Mouse (Mus musculus) stomach, embryonic 14.5 days (tissue): Measurements from ENCODE around the gene Dcaf6. TPM values are rescaled to one million over a fixed set of nuclear protein-coding genes. Genes with fewer than 3 reads are reported as not detected.

Experiments used
- ATAC-seq: fragments of 200-750 bp; cut with Nextera tagmentation; 2 replicates; pipeline ENCODE4 v1.8.0; 2017; ENCODE audit warnings: low read depth, moderate TSS enrichment; ENCODE audit not compliant: insufficient number of reproducible peaks, insufficient read depth, low FRiP score
- H3K27ac ChIP-seq: fragments of 300-500 bp; sonication (generic); 2 replicates; pipeline ENCODE4 v1.5.1; 2014; ENCODE audit warnings: mild to moderate bottlenecking, low read length, moderate library complexity, mixed read lengths
- H3K27me3 ChIP-seq: fragments of 300-500 bp; sonication (generic); 2 replicates; pipeline ENCODE4 v1.6.1; 2014; ENCODE audit warnings: low read length, control low read depth, mixed read lengths; ENCODE audit not compliant: control insufficient read depth, insufficient read depth
- H3K36me3 ChIP-seq: fragments of 300-500 bp; sonication (generic); 2 replicates; pipeline ENCODE4 v1.6.1; 2014; ENCODE audit warnings: mild to moderate bottlenecking, control low read depth, low read length, moderate library complexity, mixed read lengths; ENCODE audit not compliant: control insufficient read depth, insufficient read depth
- H3K4me1 ChIP-seq: fragments of 300-500 bp; sonication (generic); 2 replicates; pipeline ENCODE4 v1.6.1; 2014; ENCODE audit warnings: low read length, control low read depth, mixed read lengths; ENCODE audit not compliant: control insufficient read depth, insufficient read depth
- H3K4me2 ChIP-seq: fragments of 300-500 bp; sonication (generic); replicated peaks from 2 replicates; pipeline ENCODE4 v1.6.1; 2014; ENCODE audit warnings: low read depth, low read length, control low read depth
- H3K4me3 ChIP-seq: fragments of 300-500 bp; sonication (generic); 2 replicates; pipeline ENCODE4 v1.5.1; 2014; ENCODE audit warnings: low read depth, low read length, control low read depth
- H3K9ac ChIP-seq: fragments of 300-500 bp; sonication (generic); replicated peaks from 2 replicates; pipeline ENCODE4 v1.6.1; 2014; ENCODE audit warnings: low read depth, mild to moderate bottlenecking, control low read depth, low read length, moderate library complexity, mixed read lengths
- H3K9me3 ChIP-seq: fragments of 300-500 bp; sonication (generic); 2 replicates; pipeline ENCODE4 v1.6.1; 2016; ENCODE audit warnings: low read depth, low read length, control low read depth; ENCODE audit not compliant: control insufficient read depth
- WGBS: fragments of 180-500 bp; shearing (Covaris S2); extraction: QIAGEN DNeasy Blood & Tissue Kit; methylation state at CpG from one replicate; pipeline ENCODE4 v1.1.7; 2014; 5-methylcytosine and 5-hydroxymethylcytosine counted together
- polyA plus RNA-seq: library from polyadenylated mRNA; unstranded; fragments of >200 nt; fragmentation: Nextera tagmentation; extraction: Ambion mirVana; gene quantifications from 2 replicates; pipeline ENCODE4 v1.2.1, GENCODE M21; 2014

The Dcaf6 gene
- polyA plus RNA-seq, result 24.5 and 26.1 TPM in 2 replicates

DNA sequence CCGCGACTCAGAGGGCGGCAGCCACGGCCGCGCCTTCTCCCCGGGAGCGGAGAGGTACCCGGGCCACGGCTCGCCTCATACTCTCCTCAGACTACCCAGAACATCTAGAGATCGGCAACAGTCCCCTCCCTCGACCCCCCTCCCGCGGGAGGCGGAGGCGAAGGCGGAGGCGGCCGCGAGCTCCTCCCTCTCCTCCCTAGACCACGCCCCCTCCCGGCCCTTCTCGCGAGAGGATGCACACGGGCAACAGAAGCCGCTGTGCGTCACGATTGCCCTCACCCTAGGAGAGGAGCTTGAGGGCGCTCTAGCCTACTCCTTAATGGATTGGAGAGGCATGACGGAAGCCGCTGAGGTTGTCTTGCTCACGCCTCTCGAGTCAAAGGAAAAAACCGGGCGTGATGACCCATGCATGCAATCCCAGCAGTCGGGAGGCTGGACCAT is at the start of gene Dcaf6, which contains the start of gene Mpc2:
Gene Dcaf6, minus strand, starts transcription at position 116 of the 441 bp plus-strand sequence.
Gene Mpc2, plus strand, starts transcription at position 278 of the 441 bp plus-strand sequence.
- no peaks in the 10 kb centered on the region for H3K9me3 ChIP-seq
- H3K4me2 ChIP-seq, result peak within 1 kb of the TSS; percentile 83
- peak; percentile 91 for ATAC-seq
- 0 out of 2 replicates have a peak, but pooled peaks cover 3% of the 10 kb centered on the region for H3K4me1 ChIP-seq
- peak within 1 kb of the TSS; percentile 96 for H3K27ac ChIP-seq
- WGBS, result under 1% methylated on average over 37 of the region's 37 CpGs
- no peaks in the 10 kb centered on the region for H3K27me3 ChIP-seq
- H3K36me3 ChIP-seq, result no peaks in the 10 kb centered on the region
- H3K4me3 ChIP-seq, result peak within 1 kb of the TSS; percentile 96
- H3K9ac ChIP-seq, result peak within 1 kb of the TSS; percentile 73

DNA sequence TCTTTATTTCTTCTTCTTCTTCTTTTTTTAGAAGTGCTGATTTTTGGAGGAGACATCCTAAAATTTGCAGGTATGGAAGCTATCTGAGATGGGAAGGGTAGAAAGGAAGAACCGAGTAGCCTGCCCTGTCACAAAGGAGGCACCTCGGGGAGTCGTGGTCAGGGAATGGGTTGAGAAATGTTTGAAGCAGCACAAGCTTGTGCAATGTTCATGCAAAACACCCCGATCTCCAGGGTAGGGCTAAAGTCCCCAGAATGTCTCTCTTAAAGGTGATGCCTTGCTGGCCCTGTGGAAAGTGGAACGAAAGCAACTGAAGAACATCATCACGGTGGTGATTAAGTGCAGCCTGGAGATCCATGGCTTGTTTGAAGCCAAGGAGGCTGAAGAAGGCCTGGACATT is 46.0 kb upstream of the Dcaf6 start:
- no peaks in the 10 kb centered on the region for H3K36me3 ChIP-seq
- WGBS, result 85% methylated on average over 6 of the region's 6 CpGs
- H3K9ac ChIP-seq, result no peak overlapping the region
- no peak overlapping the region for H3K27ac ChIP-seq
- no peak for ATAC-seq
- no peaks in the 10 kb centered on the region for H3K27me3 ChIP-seq
- H3K9me3 ChIP-seq, result no peaks in the 10 kb centered on the region
- peaks cover 10% of the 10 kb centered on the region for H3K4me1 ChIP-seq
- no peak overlapping the region for H3K4me2 ChIP-seq
- no peak overlapping the region for H3K4me3 ChIP-seq

DNA sequence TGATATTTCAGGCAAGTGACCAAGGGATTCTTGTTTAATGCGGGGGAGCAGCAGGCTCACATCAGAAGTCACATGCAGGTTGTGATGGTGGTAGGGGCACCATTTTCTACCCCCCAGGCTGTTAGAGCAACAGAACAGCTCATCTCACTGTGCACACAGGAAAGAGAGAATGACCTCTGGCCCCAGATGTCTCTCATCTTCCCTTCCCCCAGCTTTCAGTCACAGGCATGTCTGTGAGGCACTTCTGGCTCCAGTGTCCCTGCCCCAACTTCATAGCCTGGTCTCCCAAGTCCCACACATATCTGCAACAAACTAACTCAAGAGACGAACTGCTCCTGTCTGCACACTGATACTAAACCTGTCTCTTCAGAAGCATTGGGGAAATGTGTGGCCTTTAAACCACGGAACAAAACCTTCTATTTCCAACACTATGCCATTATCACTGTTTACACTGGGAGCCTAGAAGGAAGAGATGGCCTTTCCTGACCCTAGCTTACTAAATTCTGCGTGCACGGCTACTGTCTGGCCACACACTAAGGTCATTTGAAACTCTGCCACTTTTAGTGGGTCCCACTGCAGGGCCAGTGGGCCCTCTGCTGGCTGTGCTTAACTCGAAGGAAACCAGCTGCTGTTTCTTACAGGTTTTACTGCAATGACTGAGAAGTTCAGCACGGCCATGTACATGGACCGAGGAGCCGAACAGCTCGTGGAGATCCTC is 43.2 kb upstream of the Dcaf6 start:
- no peak overlapping the region for H3K9ac ChIP-seq
- peaks cover 10% of the 10 kb centered on the region for H3K4me1 ChIP-seq
- H3K9me3 ChIP-seq, result no peaks in the 10 kb centered on the region
- WGBS, result 16% methylated on average over 10 of the region's 10 CpGs
- H3K4me3 ChIP-seq, result no peak overlapping the region
- no peaks in the 10 kb centered on the region for H3K36me3 ChIP-seq
- peak; percentile 56; the same call in 1 of the 2 replicates for ATAC-seq
- H3K27me3 ChIP-seq, result no peaks in the 10 kb centered on the region
- no peak overlapping the region for H3K27ac ChIP-seq
- H3K4me2 ChIP-seq, result no peak overlapping the region

DNA sequence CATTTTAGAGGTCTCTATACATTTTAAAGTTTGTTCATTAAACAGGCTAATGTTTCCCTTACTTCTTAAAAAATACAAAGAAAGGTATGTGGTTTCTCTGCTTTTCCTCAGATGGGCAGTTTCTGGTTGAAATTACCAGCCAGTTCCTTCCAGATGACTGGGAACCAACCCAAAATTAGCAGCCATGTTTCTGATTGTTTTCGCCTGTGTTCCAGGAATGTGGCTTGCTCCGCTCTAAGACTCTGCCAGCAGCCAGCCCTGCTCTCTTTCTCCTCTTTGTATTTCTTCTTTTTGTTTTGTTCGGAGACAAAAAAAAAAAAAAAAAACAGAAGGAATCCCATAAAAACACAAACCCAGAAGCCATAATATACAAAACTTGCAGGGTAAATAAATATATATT is 38.6 kb upstream of the Dcaf6 start:
- H3K4me2 ChIP-seq, result no peak overlapping the region
- no peak for ATAC-seq
- no peak overlapping the region for H3K4me3 ChIP-seq
- 70% methylated on average over 3 of the region's 3 CpGs for WGBS
- no peak overlapping the region for H3K9ac ChIP-seq
- peaks cover 8% of the 10 kb centered on the region for H3K4me1 ChIP-seq
- H3K36me3 ChIP-seq, result no peaks in the 10 kb centered on the region
- H3K9me3 ChIP-seq, result no peaks in the 10 kb centered on the region
- no peaks in the 10 kb centered on the region for H3K27me3 ChIP-seq
- no peak overlapping the region for H3K27ac ChIP-seq

DNA sequence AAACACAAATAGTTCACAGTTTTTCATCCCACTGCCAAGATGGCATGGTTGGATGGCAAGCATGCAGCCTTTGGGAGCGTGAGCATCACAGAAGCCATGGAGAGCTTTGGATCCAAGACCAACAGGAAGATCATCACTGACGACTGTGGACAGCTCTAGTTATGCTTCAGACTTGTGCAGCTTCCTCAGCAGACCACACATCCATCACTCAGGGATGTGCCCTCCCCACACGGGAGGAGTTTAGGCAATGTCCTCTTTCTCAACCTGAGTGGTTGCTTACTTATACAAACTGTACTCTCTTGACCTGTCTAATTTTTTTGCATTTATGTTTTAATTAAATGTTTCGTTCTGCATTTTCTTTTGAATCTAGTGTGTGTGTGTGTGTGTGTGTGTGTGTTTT is 28.9 kb upstream of the Dcaf6 start:
- no peak overlapping the region for H3K27ac ChIP-seq
- H3K4me2 ChIP-seq, result no peak overlapping the region
- no peaks in the 10 kb centered on the region for H3K36me3 ChIP-seq
- H3K4me3 ChIP-seq, result no peak overlapping the region
- no peaks in the 10 kb centered on the region for H3K27me3 ChIP-seq
- 68% methylated on average over 4 of the region's 4 CpGs for WGBS
- no peaks in the 10 kb centered on the region for H3K4me1 ChIP-seq
- H3K9ac ChIP-seq, result no peak overlapping the region
- no peak for ATAC-seq
- no peaks in the 10 kb centered on the region for H3K9me3 ChIP-seq

DNA sequence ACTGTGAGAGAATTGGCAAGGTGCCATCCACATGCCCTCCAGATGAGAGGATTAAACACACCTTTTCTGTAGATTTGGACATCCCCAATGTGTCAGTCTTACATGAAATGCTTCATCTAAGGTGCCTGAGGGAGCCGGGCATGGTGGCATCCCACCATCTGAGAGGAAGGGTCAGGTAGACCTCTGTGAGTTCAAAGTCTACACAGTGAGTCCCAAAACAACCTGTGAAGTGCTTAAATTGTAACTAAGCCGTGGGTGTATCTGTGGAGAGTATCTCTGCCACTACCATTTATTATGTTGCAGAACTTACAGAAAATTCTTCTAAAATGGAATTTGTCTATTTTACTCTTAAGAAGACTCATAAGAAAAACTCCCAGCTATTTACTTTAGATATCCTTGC is 25.8 kb upstream of the Dcaf6 start:
- WGBS, result 83% methylated on average over 2 of the region's 2 CpGs

DNA sequence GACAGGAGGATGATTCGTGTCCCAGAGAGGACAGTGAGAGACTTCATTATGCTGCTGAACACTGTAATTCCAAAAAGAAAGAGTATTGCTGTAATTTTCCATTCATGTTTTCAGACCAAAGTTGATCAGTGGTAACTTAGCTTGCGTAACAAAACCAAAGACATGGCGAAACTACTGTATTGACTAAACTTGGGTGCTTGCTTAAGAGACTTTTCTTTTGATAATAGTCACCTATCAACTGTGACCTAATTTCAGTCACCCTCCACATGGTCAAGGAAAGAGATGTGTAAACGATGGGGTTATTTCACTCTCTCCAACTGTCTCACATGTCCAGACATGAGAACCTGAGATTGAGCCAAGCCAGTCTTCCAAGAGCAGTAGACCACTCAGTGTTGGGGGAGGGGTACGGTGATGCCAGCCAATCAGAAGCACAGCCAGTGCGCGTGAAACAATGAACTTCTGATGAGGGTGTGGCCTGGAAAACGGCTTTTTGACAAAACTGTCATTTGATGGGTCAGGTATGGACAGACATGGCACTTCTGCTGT is 24.5 kb upstream of the Dcaf6 start, which contains the start of gene Adcy10:
Gene Adcy10, plus strand, starts transcription at position 496 of the 546 bp plus-strand sequence.
- H3K4me1 ChIP-seq, result no peaks in the 10 kb centered on the region
- H3K27me3 ChIP-seq, result no peaks in the 10 kb centered on the region
- 93% methylated on average over 8 of the region's 8 CpGs for WGBS
- no peak within 1 kb of the TSS for H3K4me2 ChIP-seq
- no peaks in the 10 kb centered on the region for H3K9me3 ChIP-seq
- H3K27ac ChIP-seq, result no peak within 1 kb of the TSS
- ATAC-seq, result no peak
- H3K4me3 ChIP-seq, result no peak within 1 kb of the TSS
- no peak within 1 kb of the TSS for H3K9ac ChIP-seq
- peaks cover 2% of the 10 kb centered on the region; the same call in 1 of the 2 replicates for H3K36me3 ChIP-seq

More for the DNA sequence above, 25.8 kb upstream of the Dcaf6 start:
- ATAC-seq, result no peak
- H3K27ac ChIP-seq, result no peak overlapping the region
- no peak overlapping the region for H3K4me3 ChIP-seq
- no peak overlapping the region for H3K4me2 ChIP-seq
- no peaks in the 10 kb centered on the region for H3K9me3 ChIP-seq
- H3K36me3 ChIP-seq, result 0 out of 2 replicates have a peak, but pooled peaks cover under 1% of the 10 kb centered on the region
- no peaks in the 10 kb centered on the region for H3K27me3 ChIP-seq
- no peak overlapping the region for H3K9ac ChIP-seq
- no peaks in the 10 kb centered on the region for H3K4me1 ChIP-seq

DNA sequence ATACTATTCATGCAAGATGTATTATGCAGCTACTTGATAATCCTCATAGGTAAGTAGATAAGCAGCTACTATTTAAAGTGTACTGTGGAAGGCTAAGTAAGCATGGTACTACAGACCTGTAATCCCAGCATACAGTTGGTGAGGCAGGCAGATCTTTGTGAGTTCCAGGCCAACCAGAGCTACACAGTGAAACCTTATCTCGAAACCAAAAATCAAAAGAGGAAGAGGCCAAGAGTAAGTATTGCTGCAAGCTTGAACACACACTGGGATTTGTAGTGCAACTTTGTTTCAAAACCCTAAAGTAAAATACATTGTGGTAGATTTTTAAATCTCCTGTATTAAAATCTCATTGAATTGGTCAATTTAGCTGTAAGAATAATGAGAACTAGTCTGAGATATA is 11.2 kb upstream of the Dcaf6 start:
- 90% methylated on average over 1 of the region's 1 CpGs for WGBS
- Histone ChIP-seq H3K4me3 (no peak overlapping the region), H3K36me3 (no peaks in the 10 kb centered on the region), H3K4me2 (no peak overlapping the region), H3K27me3 (no peaks in the 10 kb centered on the region), H3K4me1 (no peaks in the 10 kb centered on the region), H3K9me3 (no peaks in the 10 kb centered on the region), H3K27ac (no peak overlapping the region), H3K9ac (no peak overlapping the region)
- no peak for ATAC-seq
